Mouse (Mus musculus) gastrocnemius, adult 18-20 months (tissue): Measurements from ENCODE around the gene H2-M5. TPM values are rescaled to one million over a fixed set of nuclear protein-coding genes. Genes with fewer than 3 reads are reported as not detected.
"Not testable (repeated sequence)": the region's sequence is repeated elsewhere in the genome, so short reads cannot be mapped to it uniquely, and the experiment has no call there.

Source experiments
- DNase-seq: peaks from one replicate; pipeline ENCODE4 v3.0.0; 2021; ENCODE audit warnings: low spot score
- total RNA-seq, 2 experiments: library from RNA; stranded (reverse); gene quantifications; 2 replicates each; pipeline ENCODE4 v1.2.3; 2021

Gene H2-M5
- total RNA-seq, 2 experiments from 2014 or later: not detected

- no peak for DNase-seq
These were observed 4.5 kb upstream of the H2-M5 start for GRCm38 (mm10) chr17:36993770-36994325.

- DNase-seq: no peak
These were observed 3.2 kb upstream of the H2-M5 start for GRCm38 (mm10) chr17:36992336-36993104.

GRCm38 (mm10) chr17:36990630-36991029 lies 1.3 kb upstream of the H2-M5 start:
- DNase-seq: not testable (repeated sequence)

DNA sequence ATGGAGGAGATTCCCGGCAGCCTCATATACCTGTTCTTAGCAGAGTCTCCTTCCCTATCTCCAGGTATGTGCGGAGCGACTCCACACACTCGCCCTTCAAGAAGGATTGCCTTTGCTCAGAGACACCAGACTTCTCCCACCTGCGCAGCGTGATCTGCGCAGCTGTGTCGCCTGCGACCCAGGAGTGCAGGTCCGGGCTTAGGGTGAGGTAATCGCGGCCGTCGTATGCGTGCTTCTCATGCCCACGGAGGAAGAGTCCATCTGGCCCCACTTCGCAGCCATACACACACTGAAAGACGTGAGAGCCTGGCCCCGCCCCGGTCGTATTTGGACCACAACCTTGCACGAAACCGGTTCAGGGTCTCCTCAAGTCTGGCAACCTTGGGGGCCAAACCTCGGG lies 862 bp downstream of the H2-M5 start:
- no peak for DNase-seq

- DNase-seq: no peak
These were observed 6.8 kb downstream of the H2-M5 start for GRCm38 (mm10) chr17:36982253-36983155.

- DNase-seq: no peak
These were observed 7.5 kb downstream of the H2-M5 start for GRCm38 (mm10) chr17:36981845-36982244.

- peak; percentile 38 for DNase-seq
These were observed 8.0 kb downstream of the H2-M5 start, which contains the start of gene 2410137M14Rik for GRCm38 (mm10) chr17:36981221-36981813. Gene 2410137M14Rik (minus strand): TSS chr17:36981237.

GRCm38 (mm10) chr17:36973271-36973787 lies 16.0 kb downstream of the H2-M5 start:
- DNase-seq: no peak

DNA sequence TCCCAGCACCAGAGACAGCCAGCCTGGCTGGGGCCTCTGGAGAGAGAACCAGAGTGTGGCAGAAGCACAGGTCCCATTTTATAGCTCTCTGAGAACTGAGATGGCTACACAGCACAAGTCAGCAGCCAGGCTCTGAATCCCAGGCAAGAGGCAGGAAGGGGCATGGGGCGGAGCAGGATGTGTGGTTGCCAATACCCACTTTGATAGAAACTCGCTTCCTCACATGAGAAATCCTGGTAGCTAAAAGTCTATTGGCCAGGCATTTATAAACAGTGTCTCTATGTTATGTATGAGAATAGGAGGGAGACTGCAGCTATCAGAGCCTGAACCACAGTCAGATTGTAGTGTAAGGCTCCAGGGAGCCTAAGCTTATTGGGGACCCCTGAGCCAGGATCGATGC lies 16.5 kb downstream of the H2-M5 start:
- no peak for DNase-seq

- DNase-seq: no peak
These were observed 18.0 kb downstream of the H2-M5 start for GRCm38 (mm10) chr17:36971172-36971850.

GRCm38 (mm10) chr17:36970316-36970890 lies 18.9 kb downstream of the H2-M5 start:
- DNase-seq: no peak

DNA sequence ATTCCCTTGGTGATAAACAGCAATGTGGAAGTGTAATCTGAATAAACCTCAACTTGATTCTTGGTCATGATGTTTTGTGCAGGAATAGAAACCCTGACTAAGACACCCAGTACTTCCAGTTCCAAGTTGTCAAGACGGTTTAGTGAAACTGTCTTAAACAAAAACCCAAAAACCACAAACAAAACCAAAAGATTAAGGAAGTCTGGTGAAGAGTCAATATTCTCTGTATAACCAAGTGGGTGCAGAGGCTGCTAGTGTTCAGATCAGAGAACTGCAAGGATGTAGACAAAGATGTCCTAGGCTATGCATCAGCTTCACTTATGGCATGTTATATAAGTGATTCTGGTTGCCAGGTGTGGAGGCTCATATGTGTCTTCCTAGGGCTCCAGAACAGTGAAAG lies 22.5 kb downstream of the H2-M5 start:
- DNase-seq: no peak

DNA sequence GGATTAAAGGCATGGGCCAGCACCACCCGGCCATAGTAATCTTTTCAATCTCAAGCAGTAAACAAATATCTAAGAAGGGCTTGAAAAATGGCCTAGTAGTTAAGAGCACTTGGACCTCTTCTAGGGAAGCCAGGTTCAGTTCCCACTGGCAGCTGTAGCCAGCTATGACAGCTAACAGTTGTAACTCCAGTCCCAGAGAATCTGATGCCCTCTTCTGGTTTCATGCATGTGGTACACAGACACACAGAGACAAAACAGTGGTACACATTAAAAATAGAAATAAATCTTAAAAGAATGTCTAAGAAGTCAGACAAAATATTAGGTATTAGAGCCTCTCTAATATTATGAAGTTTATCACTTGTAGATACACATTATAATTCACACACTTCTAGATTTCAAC lies 28.2 kb downstream of the H2-M5 start:
- no peak for DNase-seq

GRCm38 (mm10) chr17:36958884-36959283 lies 30.5 kb downstream of the H2-M5 start:
- DNase-seq: no peak

GRCm38 (mm10) chr17:36957999-36958743 lies 31.2 kb downstream of the H2-M5 start, which contains the start of the genes Znrd1 and Znrd1as:
Gene Znrd1 (minus strand): TSS chr17:36958559.
Gene Znrd1as (plus strand): TSS chr17:36958592.
- peak; percentile 94 for DNase-seq

DNA sequence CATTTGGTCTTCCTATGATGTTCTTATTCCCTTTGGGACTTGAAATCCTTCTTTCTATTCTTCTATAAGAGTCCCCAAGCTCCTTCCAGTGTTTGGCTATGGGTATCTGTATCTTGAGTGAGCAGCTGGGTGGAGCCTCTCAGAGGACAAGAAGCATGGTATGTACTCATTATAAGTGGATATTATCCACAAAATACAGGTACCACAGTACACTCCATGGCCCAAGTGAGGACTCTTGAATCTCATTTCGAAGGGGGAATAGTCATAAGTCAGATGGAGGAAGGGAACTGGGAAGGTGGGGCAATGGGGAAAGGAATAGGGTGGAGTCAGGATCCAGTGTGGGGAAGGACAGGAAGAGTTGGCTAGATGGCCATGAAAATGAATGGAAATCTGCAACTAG lies 36.3 kb downstream of the H2-M5 start:
- DNase-seq: no peak

DNA sequence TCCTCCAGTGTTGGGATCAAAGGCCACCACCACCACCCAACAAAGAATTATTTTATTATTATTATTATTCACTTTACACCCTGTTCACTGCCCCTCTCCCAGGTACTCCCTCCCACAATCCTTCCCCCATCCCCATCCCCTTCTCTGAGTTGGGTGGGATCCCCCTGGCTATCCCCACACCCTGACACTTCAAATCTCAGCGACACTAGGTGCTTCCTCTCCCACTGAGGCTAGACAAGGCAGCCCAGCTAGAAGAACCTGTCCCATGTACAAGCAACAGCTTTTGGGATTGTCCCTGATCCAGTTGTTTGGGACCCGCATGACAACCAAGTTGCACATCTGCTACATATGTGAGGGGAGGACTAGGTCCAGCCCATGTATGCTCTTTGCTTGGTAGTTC lies 36.7 kb downstream of the H2-M5 start:
- no peak for DNase-seq

DNA sequence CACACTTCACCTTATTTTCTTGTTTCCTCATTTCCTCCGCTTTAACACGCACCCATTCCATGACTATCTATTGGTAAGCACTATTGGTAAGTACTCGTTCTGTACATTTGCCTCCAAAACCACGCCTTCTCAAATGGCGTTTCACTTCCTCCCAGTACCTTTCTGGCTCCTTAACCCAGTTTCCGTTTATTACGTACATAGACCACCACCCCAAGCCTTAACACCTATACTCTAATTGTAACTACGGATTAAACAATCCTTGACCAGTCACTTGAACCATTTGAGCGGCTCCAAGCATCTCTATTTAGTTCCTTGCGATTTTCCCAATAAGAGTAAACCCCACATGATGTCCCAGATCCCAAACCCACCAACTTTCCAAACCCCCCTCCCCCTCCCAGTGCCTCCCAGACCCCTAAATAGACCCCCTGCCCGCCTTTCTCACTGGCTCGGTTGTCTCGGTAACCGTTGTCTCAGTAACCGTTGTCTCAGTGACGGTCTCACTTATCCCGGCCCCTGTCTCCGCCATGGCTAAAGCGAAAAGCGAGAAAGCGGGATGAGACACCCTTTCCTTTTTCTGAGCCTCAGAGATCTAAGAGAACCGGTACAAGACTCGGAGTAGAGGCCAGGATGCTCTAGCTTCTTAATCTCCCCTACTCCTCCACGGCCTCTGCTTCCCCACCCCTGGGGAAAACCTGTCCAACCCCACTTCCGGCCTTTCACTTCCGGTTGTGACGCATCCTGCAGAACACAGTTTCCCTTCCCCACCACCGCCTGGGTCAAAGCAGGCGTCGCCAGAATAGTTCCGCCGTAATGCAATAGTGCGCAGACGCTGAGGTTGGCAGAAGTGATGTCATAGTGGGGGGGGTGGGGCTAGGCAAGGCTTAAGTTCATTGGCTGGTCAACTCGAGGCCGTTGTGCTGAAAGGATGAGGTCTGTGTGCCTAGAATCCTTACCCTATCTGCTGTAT lies 38.1 kb downstream of the H2-M5 start, which contains the start of gene Ppp1r11:
Gene Ppp1r11, minus strand, starts transcription at position 761 of the 967 bp plus-strand sequence.
- peak; percentile 97 for DNase-seq
